Mouse (Mus musculus) megakaryocyte, embryonic 14.5 days (primary cell): ENCODE measurements around the gene Sspo. TPM values are rescaled to one million over a fixed set of nuclear protein-coding genes. Genes with fewer than 3 reads are reported as not detected.
A peak's percentile ranks its signal among the peaks of the same experiment; 100 is the strongest.

Experiments used
- H3K27me3 ChIP-seq: replicated peaks from 2 replicates; pipeline ENCODE3; 2012; ENCODE audit warnings: inconsistent platforms
- H3K36me3 ChIP-seq: replicated peaks from 2 replicates; pipeline ENCODE3; 2012; ENCODE audit warnings: low read length, inconsistent platforms, mixed read lengths
- H3K4me1 ChIP-seq: 2 replicates; pipeline ENCODE4 v1.6.1; 2012; ENCODE audit warnings: inconsistent platforms
- H3K4me3 ChIP-seq: replicated peaks from 2 replicates; pipeline ENCODE3; 2012; ENCODE audit warnings: moderate library complexity, mild to moderate bottlenecking, inconsistent platforms
- H3K9me3 ChIP-seq: 2 replicates; pipeline ENCODE4 v1.6.1; 2012; ENCODE audit warnings: inconsistent platforms
- FLI1 ChIP-seq: IDR thresholded peaks from 2 replicates; pipeline ENCODE4 v1.6.1; 2012; ENCODE audit warnings: low read length, inconsistent platforms, mixed read lengths
- GATA1 ChIP-seq: IDR thresholded peaks from 3 replicates; pipeline ENCODE4 v1.6.1; 2012; ENCODE audit warnings: mixed read lengths, low read length, inconsistent platforms, borderline replicate concordance
- polyA plus RNA-seq: library from polyadenylated mRNA; stranded (reverse); fragments of >175 nt; gene quantifications from 2 replicates; pipeline ENCODE4 v1.2.3, GENCODE M21; 2012; ENCODE audit warnings: low replicate concordance; ENCODE audit not compliant: insufficient read depth

The Sspo gene
- polyA plus RNA-seq, 1 experiment, result not detected

DNA sequence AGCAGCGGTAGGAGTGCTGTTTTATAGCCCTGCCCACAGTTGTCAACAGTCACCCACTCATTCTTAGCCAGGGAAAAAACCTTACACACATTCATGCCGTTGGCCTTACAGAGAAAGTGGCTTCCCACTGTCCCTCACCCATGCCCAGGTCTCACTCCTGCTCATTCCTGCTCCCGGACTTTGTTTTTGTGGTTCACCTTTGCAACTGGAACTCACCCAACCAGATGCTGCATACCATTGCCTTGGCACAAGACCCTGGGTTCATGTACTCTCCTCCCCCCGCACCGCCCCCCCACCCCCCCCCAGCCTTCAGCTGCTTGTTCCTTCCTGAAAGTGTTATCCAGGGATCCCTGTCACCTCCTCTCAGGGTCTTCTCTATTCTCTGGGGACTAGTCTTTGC lies 12.9 kb upstream of the Sspo start:
- H3K4me3 ChIP-seq, result no peak overlapping the region
- H3K9me3 ChIP-seq, result peaks cover 20% of the 10 kb centered on the region
- TF ChIP-seq GATA1 (no peak), FLI1 (no peak)
- H3K27me3 ChIP-seq, result peaks cover 28% of the 10 kb centered on the region
- no peaks in the 10 kb centered on the region for H3K4me1 ChIP-seq
- peaks cover 14% of the 10 kb centered on the region for H3K36me3 ChIP-seq

DNA sequence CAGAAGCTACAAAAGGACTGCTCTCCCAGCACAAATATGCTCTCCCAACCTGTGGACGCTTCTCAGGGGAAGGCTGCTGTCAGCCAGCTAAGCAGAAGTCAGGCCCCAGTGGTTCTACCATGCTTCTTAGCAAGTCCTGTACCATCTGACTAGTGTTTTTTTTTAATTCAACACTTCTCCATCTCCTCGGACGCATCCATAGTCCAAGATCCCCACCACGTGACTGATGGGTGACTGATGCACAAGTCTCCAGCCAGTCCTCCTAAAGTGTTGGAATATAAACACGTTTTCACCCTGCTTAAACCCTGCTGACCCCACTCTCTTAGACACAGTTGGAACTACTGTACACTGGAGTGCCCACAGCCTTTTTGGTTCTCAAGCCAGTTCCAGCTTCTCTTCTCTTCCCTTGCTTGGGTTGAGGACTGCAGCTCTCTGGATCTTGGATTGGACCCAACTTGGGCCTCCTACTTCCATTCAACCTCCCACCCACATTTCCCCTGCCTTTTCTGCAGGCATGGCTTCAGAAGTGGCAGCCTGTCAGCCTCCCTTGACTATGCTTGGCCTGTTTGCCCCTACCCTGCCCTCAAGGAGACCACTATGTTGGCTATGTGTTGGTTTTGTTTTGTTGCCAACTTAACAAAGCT lies 12.2 kb upstream of the Sspo start:
- no peak overlapping the region for H3K4me3 ChIP-seq
- peaks cover 23% of the 10 kb centered on the region for H3K9me3 ChIP-seq
- peaks cover 28% of the 10 kb centered on the region for H3K27me3 ChIP-seq
- H3K4me1 ChIP-seq, result no peaks in the 10 kb centered on the region
- H3K36me3 ChIP-seq, result peaks cover 16% of the 10 kb centered on the region
- no peak for TF ChIP-seq FLI1
- no peak for TF ChIP-seq GATA1

GRCm38 (mm10) chr6:48437679-48438376 lies 10.2 kb upstream of the Sspo start:
- Histone ChIP-seq H3K36me3 (peaks cover 30% of the 10 kb centered on the region), H3K4me3 (no peak overlapping the region), H3K4me1 (no peaks in the 10 kb centered on the region), H3K27me3 (peaks cover 44% of the 10 kb centered on the region), H3K9me3 (peaks cover 43% of the 10 kb centered on the region)
- no peak for TF ChIP-seq FLI1
- no peak for TF ChIP-seq GATA1

DNA sequence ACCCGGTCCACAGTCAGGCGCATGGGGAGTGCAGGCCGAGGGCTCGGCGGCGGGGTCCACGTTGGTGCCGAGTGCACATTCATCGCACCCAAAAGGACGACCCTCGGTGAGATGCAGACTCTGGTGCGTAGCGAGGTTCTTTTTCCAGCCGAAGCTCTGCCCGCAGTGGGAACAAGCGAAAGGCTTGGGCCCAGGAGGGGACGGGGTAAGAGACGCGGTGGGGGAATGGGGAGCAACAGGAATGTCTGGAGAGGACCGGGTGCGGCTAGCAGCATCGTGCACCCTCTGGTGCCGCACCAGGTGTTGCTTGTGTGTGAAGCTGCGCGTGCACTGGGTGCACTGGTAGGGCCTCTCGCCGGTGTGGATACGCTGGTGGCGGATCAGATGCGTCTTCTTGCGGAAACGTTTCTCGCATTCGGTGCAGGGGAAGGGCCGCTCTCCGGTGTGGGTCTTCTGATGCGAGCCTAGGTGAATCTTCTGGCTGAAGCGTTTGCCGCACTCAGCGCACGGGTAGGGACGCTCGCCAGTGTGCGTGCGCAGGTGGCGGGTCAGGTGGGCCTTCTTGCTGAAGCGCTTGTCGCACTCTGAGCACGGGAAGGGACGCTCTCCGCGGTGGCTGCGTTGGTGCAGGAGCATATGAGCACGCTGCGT lies 9.4 kb upstream of the Sspo start:
- Histone ChIP-seq H3K4me3 (peak overlapping the region; percentile 31), H3K27me3 (peaks cover 50% of the 10 kb centered on the region), H3K36me3 (peaks cover 30% of the 10 kb centered on the region), H3K9me3 (peaks cover 50% of the 10 kb centered on the region), H3K4me1 (no peaks in the 10 kb centered on the region; the same call in 1 of the 2 replicates)
- TF ChIP-seq FLI1 (no peak), GATA1 (no peak)

GRCm38 (mm10) chr6:48439654-48440053 lies 8.4 kb upstream of the Sspo start:
- no peak overlapping the region for H3K4me3 ChIP-seq
- peaks cover 50% of the 10 kb centered on the region for H3K9me3 ChIP-seq
- H3K4me1 ChIP-seq, result peaks cover 7% of the 10 kb centered on the region
- peaks cover 53% of the 10 kb centered on the region for H3K27me3 ChIP-seq
- peaks cover 30% of the 10 kb centered on the region for H3K36me3 ChIP-seq
- TF ChIP-seq FLI1 (no peak), GATA1 (no peak)

DNA sequence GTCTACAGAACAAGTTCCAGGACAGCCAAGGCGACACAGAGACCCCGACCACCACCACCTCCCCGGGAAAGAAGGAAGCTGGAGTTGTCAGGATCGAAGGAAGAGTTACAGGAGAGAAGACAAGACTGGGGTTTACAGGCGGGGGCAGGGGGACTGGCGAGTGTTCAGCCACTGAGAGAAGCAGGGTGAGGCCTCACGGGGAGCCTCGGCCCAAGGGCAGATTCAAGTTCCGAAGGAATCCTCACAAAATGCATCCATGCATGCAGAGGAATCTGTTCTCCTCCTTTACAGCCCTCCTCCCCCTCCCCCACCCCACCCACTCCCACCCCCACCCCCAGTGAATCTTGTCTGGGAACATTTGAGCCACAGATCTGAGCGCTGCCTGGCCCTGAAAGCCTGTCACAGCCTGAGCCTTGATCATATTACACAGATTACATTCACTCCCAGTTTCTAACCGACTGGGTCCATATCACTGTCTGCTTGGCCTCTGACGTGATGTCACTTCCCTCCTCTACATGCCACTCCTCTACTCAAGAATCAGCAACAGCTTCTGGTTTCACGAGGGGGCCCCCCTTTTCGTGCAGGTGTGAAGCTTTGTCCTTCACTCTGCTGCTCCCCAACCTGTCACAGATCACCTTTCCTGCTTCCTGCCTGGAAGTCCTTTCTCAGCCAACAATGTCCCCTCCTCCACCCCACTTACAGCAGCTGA lies 7.6 kb upstream of the Sspo start:
- Histone ChIP-seq H3K4me3 (no peak overlapping the region), H3K4me1 (peaks cover 15% of the 10 kb centered on the region), H3K36me3 (peaks cover 30% of the 10 kb centered on the region), H3K27me3 (peaks cover 57% of the 10 kb centered on the region), H3K9me3 (peaks cover 50% of the 10 kb centered on the region)
- TF ChIP-seq FLI1 (no peak), GATA1 (no peak)

DNA sequence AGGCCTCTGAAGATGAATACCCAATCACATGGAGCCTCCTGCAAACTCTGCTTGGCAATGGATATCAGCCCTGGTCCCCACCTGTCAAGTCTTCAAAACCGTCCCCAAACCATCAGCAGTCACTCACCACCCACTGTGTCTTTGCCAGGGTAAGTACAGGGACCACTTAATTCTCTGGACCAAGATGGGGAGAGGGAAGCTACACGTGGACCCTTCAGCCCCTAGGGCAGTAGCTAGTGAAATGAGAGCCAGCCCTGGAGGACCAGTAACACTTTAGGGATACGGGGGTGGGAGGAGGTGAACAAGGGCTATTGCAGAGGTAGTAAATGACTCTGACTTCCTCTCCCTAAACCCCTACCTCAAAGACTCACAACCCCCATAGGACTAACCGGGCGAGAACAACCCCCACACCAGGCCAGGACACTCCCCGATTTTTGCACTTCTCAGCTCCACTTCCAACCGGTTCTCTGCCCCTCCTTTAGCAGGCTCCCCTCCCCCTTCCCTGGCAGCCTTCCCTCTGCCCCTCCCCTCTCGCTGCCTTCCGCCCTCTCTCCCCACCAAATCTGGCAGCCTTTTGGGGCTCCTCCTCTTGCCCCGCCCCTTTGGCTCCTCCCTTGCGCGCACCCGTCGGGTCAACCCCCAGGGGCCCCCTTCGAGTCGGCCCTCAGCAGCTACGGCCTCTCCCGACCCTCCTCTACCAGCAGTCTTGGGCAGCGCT lies 4.3 kb upstream of the Sspo start:
- Histone ChIP-seq H3K9me3 (peaks cover 40% of the 10 kb centered on the region), H3K4me3 (peak overlapping the region; percentile 90), H3K36me3 (peaks cover 20% of the 10 kb centered on the region), H3K27me3 (peaks cover 80% of the 10 kb centered on the region), H3K4me1 (peaks cover 25% of the 10 kb centered on the region)
- TF ChIP-seq GATA1, result no peak
- no peak for TF ChIP-seq FLI1

DNA sequence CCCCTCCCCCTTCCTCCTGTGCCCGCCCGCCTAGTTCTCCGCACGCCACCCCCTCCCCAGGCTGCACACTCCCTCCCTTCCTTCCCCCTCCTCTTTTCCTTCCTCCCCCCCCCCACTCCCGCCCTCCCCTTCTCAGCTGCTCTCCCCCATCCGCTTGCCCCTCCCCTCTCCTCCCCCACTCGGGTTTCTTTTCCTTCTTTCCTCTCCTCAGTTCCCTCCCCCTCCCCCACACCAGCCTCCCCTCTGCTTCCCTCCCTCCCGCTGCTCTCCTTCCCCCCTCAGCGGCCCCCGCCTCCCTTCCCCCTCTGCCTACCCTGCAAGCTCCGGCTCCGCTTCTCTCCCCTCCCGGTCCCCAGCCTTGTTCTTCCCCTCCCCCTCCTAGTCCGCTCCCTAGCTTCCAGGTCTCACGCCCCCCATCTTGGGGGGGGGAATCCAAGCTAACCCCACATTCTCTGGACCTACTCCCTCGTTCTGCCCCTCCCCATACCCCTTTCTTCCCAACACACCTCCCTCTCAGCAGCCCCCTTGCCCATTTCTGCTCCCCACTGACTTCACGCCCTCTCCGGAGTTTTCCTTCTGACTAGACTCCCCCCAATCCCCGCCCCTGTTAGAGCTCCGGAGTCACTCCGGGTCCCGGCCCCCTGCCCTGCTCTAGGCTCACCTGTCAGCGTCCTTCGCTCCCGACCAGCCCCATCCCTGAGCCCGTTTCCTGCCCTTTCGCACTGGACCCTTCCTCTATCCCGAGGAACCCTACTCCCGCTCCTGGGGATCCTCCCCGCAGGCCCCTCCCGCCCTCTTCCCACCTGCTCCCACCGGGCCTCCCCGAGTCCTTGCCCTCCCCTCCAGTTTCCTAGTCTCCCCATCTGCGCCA lies 3.5 kb upstream of the Sspo start:
- Histone ChIP-seq H3K36me3 (peaks cover 15% of the 10 kb centered on the region), H3K9me3 (peaks cover 34% of the 10 kb centered on the region), H3K4me1 (peaks cover 25% of the 10 kb centered on the region), H3K27me3 (peaks cover 87% of the 10 kb centered on the region), H3K4me3 (peak overlapping the region; percentile 90)
- TF ChIP-seq GATA1 (no peak), FLI1 (no peak)
